Mouse (Mus musculus) hindbrain, embryonic 16.5 days (tissue): ENCODE measurements around the gene Ift20. TPM values are rescaled to one million over a fixed set of nuclear protein-coding genes. Genes with fewer than 3 reads are reported as not detected.
"Not testable (repeated sequence)": the region's sequence is repeated elsewhere in the genome, so short reads cannot be mapped to it uniquely, and the experiment has no call there.

Source experiments
- ATAC-seq: fragments of 200-750 bp; cut with Nextera tagmentation; 2 replicates; pipeline ENCODE4 v1.8.0; 2017; ENCODE audit warnings: moderate TSS enrichment, moderate library complexity
- H3K27ac ChIP-seq: fragments of 300-500 bp; sonication (generic); 2 replicates; pipeline ENCODE4 v1.5.1; 2014; ENCODE audit warnings: low read depth, mild to moderate bottlenecking, control low read depth, low read length, moderate library complexity
- H3K27me3 ChIP-seq: fragments of 300-500 bp; sonication (generic); replicated peaks from 2 replicates; pipeline ENCODE4 v1.6.1; 2014; ENCODE audit warnings: low read length; ENCODE audit not compliant: control insufficient read depth, insufficient read depth
- H3K36me3 ChIP-seq: fragments of 300-500 bp; sonication (generic); 2 replicates; pipeline ENCODE4 v1.6.1; 2014; ENCODE audit warnings: mild to moderate bottlenecking, low read length, moderate library complexity, mixed read lengths; ENCODE audit not compliant: control insufficient read depth, insufficient read depth
- H3K4me1 ChIP-seq: fragments of 300-500 bp; sonication (generic); 2 replicates; pipeline ENCODE4 v1.6.1; 2014; ENCODE audit warnings: low read depth, low read length; ENCODE audit not compliant: control insufficient read depth, insufficient read depth
- H3K4me2 ChIP-seq: fragments of 300-500 bp; sonication (generic); 2 replicates; pipeline ENCODE4 v1.6.1; 2014; ENCODE audit warnings: mild to moderate bottlenecking, low read length, control low read depth, moderate library complexity
- H3K4me3 ChIP-seq: fragments of 300-500 bp; sonication (generic); 2 replicates; pipeline ENCODE4 v1.5.1; 2014; ENCODE audit warnings: mild to moderate bottlenecking, low read length, control low read depth, moderate library complexity
- H3K9ac ChIP-seq: fragments of 300-500 bp; sonication (generic); 2 replicates; pipeline ENCODE4 v1.6.1; 2014; ENCODE audit warnings: low read depth, mild to moderate bottlenecking, control low read depth, low read length, moderate library complexity
- H3K9me3 ChIP-seq: fragments of 300-500 bp; sonication (generic); 2 replicates; pipeline ENCODE4 v1.6.1; 2014; ENCODE audit warnings: mild to moderate bottlenecking, low read length, moderate library complexity; ENCODE audit not compliant: control insufficient read depth
- WGBS: fragments of 180-500 bp; shearing (Covaris S2); extraction: QIAGEN DNeasy Blood & Tissue Kit; methylation state at CpG from one replicate; pipeline ENCODE4 v1.1.7; 2014; 5-methylcytosine and 5-hydroxymethylcytosine counted together
- polyA plus RNA-seq: library from polyadenylated mRNA; unstranded; fragments of >200 nt; fragmentation: Nextera tagmentation; extraction: Ambion mirVana; gene quantifications from 2 replicates; pipeline ENCODE4 v1.2.1, GENCODE M21; 2015

Gene Ift20
- polyA plus RNA-seq, 1 experiment from 2014 or later = 124 TPM

GRCm38 (mm10) chr11:78569806-78570205 is 33.6 kb downstream of the Ift20 start:
- peaks cover 6% of the 10 kb centered on the region for H3K36me3 ChIP-seq
- no peaks in the 10 kb centered on the region for H3K27me3 ChIP-seq
- 76% methylated on average over 3 of the region's 3 CpGs for WGBS
- no peaks in the 10 kb centered on the region for H3K9me3 ChIP-seq
- no peaks in the 10 kb centered on the region for H3K4me1 ChIP-seq
- no peak overlapping the region for H3K27ac ChIP-seq
- no peak overlapping the region for H3K4me2 ChIP-seq
- ATAC-seq = no peak
- H3K4me3 ChIP-seq = no peak overlapping the region
- no peak overlapping the region for H3K9ac ChIP-seq

GRCm38 (mm10) chr11:78571441-78571840 is 35.3 kb downstream of the Ift20 start:
- no peaks in the 10 kb centered on the region for H3K27me3 ChIP-seq
- no peak overlapping the region for H3K9ac ChIP-seq
- ATAC-seq = no peak
- H3K9me3 ChIP-seq = no peaks in the 10 kb centered on the region
- no peak overlapping the region for H3K27ac ChIP-seq
- no peak overlapping the region for H3K4me2 ChIP-seq
- H3K4me1 ChIP-seq = no peaks in the 10 kb centered on the region
- peaks cover 6% of the 10 kb centered on the region for H3K36me3 ChIP-seq
- H3K4me3 ChIP-seq = no peak overlapping the region
- 95% methylated on average over 8 of the region's 8 CpGs for WGBS

GRCm38 (mm10) chr11:78571854-78572253 is 35.7 kb downstream of the Ift20 start:
- Histone ChIP-seq H3K36me3 (peaks cover 6% of the 10 kb centered on the region), H3K4me3 (no peak overlapping the region), H3K4me2 (no peak overlapping the region), H3K9ac (no peak overlapping the region), H3K27ac (no peak overlapping the region), H3K4me1 (no peaks in the 10 kb centered on the region), H3K27me3 (no peaks in the 10 kb centered on the region), H3K9me3 (no peaks in the 10 kb centered on the region)
- no peak for ATAC-seq
- 91% methylated on average over 6 of the region's 6 CpGs for WGBS

- H3K9me3 ChIP-seq, H3K4me1 ChIP-seq, H3K4me3 ChIP-seq, H3K4me2 ChIP-seq, ATAC-seq, H3K36me3 ChIP-seq, H3K27me3 ChIP-seq, H3K27ac ChIP-seq, H3K9ac ChIP-seq: not testable (repeated sequence)
- WGBS = 95% methylated on average over 3 of the region's 4 CpGs
Measured at GRCm38 (mm10) chr11:78574031-78574430, 37.9 kb downstream of the Ift20 start.

GRCm38 (mm10) chr11:78574536-78574935 is 38.4 kb downstream of the Ift20 start:
- ATAC-seq = no peak
- H3K4me1 ChIP-seq = no peaks in the 10 kb centered on the region
- H3K27me3 ChIP-seq = no peaks in the 10 kb centered on the region
- no peak overlapping the region for H3K27ac ChIP-seq
- H3K9ac ChIP-seq = no peak overlapping the region
- H3K4me2 ChIP-seq = no peak overlapping the region
- no peaks in the 10 kb centered on the region for H3K9me3 ChIP-seq
- peaks cover 8% of the 10 kb centered on the region for H3K36me3 ChIP-seq
- H3K4me3 ChIP-seq = no peak overlapping the region
- WGBS = 92% methylated on average over 3 of the region's 3 CpGs

- Histone ChIP-seq H3K27me3 (no peaks in the 10 kb centered on the region), H3K27ac (no peak overlapping the region), H3K4me3 (no peak overlapping the region), H3K4me2 (no peak overlapping the region), H3K9ac (no peak overlapping the region), H3K36me3 (peaks cover 8% of the 10 kb centered on the region), H3K9me3 (no peaks in the 10 kb centered on the region), H3K4me1 (no peaks in the 10 kb centered on the region)
- 68% methylated on average over 2 of the region's 2 CpGs for WGBS
- ATAC-seq = no peak
Measured at GRCm38 (mm10) chr11:78574975-78575374, 38.8 kb downstream of the Ift20 start.

- no peaks in the 10 kb centered on the region for H3K9me3 ChIP-seq
- H3K4me2 ChIP-seq = no peak overlapping the region
- no peaks in the 10 kb centered on the region for H3K4me1 ChIP-seq
- no peak for ATAC-seq
- no peaks in the 10 kb centered on the region for H3K27me3 ChIP-seq
- H3K4me3 ChIP-seq = no peak overlapping the region
- H3K36me3 ChIP-seq = peaks cover 20% of the 10 kb centered on the region
- WGBS = 92% methylated on average over 6 of the region's 6 CpGs
- H3K27ac ChIP-seq = no peak overlapping the region
- no peak overlapping the region for H3K9ac ChIP-seq
Measured at GRCm38 (mm10) chr11:78582848-78583247, 46.7 kb downstream of the Ift20 start.

GRCm38 (mm10) chr11:78586099-78586498 is 49.9 kb downstream of the Ift20 start:
- Histone ChIP-seq H3K9me3 (no peaks in the 10 kb centered on the region), H3K4me2 (no peak overlapping the region), H3K36me3 (peaks cover 15% of the 10 kb centered on the region), H3K4me3 (no peak overlapping the region), H3K27ac (no peak overlapping the region), H3K4me1 (no peaks in the 10 kb centered on the region), H3K27me3 (no peaks in the 10 kb centered on the region), H3K9ac (no peak overlapping the region)
- no peak for ATAC-seq

GRCm38 (mm10) chr11:78587677-78588076 is 51.5 kb downstream of the Ift20 start:
- ATAC-seq = not testable (repeated sequence)

More at GRCm38 (mm10) chr11:78587677-78588076, 51.5 kb downstream of the Ift20 start:
- H3K27ac ChIP-seq, H3K4me2 ChIP-seq, H3K4me3 ChIP-seq, H3K9ac ChIP-seq, H3K9me3 ChIP-seq, H3K4me1 ChIP-seq, H3K27me3 ChIP-seq: not testable (repeated sequence)
- peaks cover 14% of the 10 kb centered on the region for H3K36me3 ChIP-seq
- WGBS = 90% methylated on average over 1 of the region's 1 CpGs
